Mouse (Mus musculus) retina, postnatal 7 days (tissue): ENCODE results near the gene Zfp512.
A peak's percentile ranks its signal among the peaks of the same experiment; 100 is the strongest.
"Not testable (repeated sequence)": the region's sequence is repeated elsewhere in the genome, so short reads cannot be mapped to it uniquely, and the experiment has no call there.

Source experiments
- DNase-seq: peaks from one replicate; pipeline ENCODE4 v3.0.0-alpha.2; 2012; ENCODE audit warnings: low read depth, low spot score

The Zfp512 gene

DNA sequence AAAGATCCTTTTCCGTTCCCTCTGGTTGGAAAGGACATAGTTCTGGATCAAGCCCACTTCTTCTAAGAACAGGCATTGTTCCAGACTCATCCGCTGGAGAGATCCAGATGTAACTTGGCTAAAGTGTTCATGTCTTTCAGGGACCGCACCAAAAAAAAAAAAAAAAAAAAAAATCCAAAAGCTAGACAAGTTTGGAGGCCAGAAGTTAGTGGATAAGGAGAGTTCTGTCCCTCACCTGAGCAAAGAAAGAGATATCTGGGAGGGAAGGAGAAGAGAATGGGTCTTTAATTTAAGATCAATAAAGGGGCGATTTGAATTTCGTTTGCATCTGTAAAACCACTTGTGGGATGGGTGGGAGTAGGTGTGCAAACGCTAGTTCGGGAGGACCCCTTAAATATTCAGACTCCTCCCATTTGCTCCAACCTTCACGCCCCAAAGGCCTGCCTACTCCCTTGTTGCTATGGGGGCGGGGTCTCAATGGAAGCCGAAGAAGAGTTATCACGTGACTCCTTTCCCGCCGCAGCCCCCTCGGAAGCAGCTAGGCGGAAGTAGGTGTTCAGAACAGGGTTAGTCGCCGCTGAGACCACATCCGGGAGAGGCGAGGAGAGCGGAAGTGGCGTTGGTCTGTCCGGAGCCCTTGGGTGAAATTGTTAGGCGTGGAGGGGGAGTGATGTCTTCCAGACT, at the start of gene Zfp512:
Gene Zfp512 (plus strand): TSS at position 554 of the 684 bp plus-strand sequence.
- peak; percentile 90 for DNase-seq

DNA sequence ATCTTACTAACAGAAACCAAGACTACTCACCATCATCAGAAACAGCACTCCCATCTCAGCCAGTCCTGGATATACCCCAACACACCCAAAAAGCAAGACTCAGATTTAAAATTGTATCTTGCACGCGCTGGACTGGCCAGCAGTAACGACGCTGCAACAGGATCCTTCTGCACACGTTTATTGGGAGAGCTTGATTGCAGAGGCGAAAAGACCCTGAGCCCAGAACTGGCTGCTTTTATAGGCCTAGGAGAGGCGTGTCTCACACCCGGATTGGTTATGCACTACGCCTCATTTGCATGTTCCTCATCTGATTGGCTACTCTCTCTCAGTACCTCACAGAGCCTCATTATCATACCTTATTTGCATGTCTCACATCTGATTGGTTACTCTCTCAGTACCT, 17.5 kb upstream of the Zfp512 start:
- not testable (repeated sequence) for DNase-seq

DNA sequence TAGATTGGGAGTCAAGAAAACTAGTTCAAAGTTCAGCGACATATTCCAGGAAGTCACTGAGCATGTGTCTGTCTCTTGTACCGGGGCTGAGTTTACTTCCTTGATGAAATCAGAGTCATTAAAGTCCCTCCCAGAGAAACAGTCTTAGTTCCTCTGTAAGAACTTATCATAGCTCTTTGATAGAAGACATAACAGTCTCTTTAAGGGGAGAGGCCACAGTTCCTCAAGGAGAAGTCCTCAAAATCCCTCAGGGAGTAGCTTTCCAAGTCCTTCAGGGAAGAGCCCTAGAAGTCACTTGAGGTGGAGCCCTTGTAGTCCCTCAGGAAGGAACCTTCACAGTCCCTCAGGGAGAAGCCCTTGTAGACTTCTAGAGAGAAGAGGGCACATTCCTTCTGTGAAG, 895 bp upstream of the Zfp512 start:
- no peak for DNase-seq

DNA sequence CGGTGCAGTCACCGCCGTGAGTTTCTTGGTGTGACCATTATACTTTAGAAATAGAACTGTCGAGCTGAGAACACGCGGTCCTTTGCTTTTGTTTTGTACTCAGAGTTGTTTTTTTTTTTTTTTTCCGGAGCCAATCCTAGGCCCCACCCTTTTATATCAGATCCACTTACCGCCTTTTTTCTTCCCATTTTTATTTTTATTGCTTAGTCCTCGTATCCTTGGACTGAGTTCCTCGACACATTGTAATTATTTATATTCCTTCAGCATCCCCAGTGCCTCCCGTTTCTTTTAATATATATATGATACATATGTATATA, 289 bp downstream of the Zfp512 start:
- no peak for DNase-seq

DNA sequence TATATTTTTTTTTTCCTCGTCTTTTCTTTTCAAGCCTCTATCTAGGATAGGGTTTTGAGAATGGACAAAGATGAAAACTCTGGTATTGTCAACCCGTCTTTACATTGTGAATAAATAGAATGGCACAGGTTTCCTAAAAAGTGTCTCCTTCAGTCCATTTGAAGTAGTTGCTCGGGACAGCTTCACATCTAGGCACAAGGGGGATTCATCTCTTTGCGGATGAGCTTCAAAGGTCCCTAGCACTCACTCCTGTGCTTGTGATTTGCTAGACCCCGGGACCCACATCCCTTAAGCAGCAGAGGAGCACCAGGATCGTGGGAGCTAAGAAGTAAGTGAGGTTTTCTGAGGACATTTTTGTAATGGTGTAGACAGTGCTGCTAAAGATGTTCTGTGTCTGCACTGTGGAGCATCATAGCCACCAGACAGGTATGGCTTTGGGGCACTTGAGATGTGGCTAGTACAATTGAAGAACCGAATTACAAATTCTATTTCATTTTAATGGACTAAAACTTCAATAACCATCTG, 717 bp downstream of the Zfp512 start:
- no peak for DNase-seq

DNA sequence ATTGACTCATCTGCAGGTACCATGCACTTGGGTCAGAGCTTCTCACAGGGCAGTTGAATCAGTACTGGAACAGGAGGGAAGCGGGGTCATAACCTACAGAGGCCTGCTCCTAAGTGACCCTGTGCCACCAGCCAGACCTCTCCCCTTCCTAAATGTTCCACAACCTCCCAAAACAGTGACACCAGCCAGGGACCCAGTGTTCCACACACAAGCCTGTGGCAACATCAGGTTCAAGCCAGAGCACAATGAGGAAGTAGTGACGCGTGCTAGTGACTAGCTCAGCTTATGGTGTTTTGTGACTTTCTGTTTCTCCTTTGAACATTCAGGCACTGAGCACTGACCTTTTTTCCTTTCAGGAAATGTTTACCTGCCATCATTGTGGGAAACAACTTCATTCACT, 15.6 kb downstream of the Zfp512 start:
- no peak for DNase-seq

DNA sequence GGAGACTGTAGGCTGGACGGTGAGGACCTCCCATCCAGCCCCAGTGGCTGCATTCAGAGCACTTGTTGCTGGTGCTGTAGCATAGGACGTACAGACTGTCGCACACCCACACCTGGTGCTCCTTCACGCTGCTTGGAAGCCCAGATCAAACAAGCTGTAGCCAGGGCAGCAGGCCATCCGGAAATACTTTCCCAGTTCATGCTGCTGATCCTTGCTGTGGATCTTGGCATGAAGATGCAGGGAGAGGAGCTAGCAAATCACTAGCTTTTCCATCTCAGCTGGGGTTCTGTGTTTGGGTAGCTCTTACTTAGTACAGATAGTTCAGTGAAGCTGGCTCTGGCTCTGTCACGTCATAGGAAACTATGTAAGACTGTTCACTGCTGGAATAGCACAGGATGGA, 17.5 kb downstream of the Zfp512 start:
- no peak for DNase-seq

DNA sequence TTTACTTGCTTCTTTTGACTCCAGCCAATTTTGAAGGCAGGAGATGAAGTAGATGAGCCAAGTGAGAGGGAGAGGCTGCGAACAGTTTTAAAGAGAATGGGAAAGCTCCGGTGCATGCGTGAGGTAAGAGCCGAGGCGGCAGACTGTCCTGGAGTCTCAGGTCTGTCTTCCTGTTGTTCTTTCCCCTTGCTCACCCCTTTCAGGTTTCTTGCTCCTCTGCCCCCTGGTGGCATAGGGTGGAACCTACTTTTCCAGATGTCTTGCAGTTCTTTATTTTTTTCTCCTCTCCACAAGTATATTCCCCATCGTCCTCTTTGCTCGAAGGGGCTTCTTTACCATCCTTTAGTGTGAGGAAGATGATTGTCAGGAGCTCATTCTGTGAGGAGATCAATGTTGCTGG, 18.1 kb downstream of the Zfp512 start:
- DNase-seq: peak; percentile 9

DNA sequence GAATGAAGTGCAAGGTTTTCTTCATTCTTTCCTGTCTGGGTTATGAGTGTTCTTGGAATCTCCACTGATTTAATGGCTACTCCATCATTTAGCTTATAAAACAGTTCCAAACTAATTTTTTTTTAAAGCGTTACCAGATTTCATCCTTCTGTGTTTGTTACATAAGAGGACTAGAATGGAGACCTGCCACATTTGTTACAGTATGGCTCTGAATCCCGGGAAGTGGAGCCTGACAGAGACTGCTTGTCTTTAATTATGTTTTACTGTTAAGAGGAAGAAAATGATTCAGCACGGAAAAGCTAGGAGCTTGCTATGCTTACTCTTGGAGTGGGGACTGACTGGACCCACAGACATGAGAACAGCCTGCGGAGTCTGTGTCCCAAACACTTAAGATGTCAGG, 28.3 kb downstream of the Zfp512 start:
- DNase-seq: no peak

DNA sequence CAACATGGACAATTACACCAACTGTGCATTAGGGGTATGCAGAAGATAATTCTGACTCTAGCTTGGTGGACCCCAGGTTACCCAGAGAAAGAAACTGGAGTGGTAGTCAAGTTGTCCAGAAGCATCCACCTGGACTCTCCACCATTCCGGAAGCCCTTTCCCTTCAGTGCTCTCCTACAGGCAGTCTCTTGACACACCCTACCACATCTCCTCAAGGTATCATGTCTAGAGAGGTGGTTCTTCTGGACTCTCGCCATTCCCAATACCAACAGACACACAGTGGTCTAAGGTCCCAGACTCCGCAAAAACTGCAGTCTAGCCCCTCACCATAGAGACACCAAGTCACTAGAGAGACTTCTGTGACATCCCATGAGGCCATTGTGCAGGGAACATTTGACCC, 33.2 kb downstream of the Zfp512 start, which contains the start of gene 4930548H24Rik:
Gene 4930548H24Rik (plus strand): TSS at position 301 of the 400 bp plus-strand sequence.
- DNase-seq: no peak

DNA sequence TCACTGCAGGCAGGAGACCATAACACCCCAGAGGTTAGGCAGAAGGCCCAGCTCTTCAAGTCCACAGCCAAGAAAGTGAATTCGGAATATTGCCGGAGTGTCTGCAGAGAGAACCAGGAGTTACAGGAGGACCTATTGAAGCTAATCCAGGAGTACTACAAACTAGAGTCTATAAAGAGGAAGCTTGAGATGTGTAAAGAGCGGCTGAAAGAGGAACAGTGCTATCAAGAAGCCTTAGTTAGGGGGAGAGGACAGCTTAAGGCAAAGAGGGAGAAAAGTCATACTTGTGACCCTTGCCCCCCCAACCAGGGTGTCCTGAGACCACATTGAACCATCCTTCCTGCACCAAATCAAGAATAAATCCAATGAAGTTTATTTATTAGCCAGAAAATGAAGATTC, 35.7 kb downstream of the Zfp512 start:
- DNase-seq: no peak

DNA sequence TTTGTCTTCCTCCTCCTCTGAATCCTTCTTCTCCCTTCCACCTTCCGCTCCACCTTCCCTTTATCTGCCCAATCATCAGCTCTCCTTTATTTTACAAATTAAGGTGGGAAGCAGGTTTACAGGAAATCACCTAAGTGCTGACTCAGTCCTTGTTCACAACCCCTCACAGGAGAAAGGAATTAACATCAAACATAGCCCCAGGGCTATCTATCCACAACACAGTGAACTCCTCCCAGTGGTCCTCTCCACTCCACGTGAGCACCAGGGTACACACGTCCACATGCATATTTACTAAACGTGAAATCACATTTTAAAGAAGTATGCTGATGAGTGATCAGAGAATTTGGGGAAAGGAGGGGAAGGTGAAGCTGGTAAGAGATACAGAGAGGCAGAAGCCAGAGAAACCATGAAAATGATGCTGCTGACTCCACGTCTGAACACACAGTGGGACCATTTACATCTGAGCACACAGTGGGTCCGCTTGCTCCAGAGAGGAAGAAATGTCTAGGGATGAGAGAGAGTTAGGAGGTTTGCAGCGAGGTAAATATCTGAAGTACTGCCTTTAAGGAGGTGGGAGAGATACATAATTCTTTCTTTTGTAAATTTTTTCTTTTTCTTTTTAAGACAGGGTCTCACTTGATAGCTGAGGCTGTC, 37.0 kb downstream of the Zfp512 start:
- DNase-seq: no peak

DNA sequence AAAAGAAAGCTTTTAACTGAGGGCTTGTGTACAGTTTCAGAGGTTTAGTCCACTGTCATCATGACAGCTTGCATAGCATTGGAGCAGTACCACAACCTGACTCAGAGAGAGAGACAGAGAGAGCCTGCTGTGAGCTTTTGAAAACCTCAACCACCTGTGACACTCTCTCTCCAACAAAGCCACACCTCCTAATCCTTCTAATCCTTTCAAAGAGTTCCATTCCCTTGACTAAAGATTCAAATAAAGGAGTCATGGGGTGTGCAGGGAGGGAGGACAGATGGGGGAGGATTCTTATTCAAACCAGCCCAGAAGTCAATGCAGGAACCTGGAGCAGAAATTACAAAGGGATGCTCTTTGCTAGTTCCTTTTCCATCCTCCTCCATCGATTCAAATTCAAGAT, 39.8 kb downstream of the Zfp512 start:
- DNase-seq: no peak

DNA sequence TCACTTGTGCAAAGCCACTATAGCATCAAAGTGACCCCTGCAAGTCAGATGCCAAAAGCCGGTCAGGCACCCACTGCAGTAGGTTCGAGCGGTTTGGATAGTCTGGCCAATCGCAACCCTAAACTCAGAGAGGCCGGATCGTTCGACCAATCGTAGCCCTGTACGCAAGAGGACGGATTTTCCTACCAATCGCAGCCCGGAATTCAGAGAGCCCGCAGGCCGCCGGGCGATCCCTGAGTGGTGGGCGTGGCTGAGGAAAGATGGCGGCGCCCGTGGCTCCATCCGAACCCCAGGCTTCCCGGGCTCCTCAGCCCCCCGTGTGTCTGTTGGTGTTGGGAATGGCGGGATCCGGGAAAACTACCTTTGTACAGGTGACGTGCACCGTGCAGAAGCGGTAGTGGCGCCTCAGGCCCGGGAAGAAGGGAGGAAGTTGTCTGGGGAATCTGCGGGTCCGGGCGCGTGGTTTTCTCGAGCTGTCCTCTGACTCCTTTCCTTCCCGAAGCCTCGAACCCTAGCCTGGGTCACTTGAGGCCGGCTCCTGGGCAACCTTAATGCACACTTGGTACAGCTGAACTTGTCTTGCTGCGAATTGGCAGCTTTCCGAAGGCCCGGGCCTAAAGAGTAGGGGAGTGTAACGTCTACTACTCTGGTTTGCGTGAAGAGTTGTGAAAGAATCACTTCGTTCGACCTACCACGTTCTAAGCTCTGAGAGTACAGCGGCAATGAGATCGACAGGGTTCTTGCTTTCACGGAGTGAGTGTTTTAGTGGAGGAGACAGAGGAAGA, 42.5 kb downstream of the Zfp512 start, which contains the start of gene Gpn1:
Gene Gpn1 (plus strand): TSS at position 229 of the 785 bp plus-strand sequence.
- DNase-seq: peak; percentile 82

DNA sequence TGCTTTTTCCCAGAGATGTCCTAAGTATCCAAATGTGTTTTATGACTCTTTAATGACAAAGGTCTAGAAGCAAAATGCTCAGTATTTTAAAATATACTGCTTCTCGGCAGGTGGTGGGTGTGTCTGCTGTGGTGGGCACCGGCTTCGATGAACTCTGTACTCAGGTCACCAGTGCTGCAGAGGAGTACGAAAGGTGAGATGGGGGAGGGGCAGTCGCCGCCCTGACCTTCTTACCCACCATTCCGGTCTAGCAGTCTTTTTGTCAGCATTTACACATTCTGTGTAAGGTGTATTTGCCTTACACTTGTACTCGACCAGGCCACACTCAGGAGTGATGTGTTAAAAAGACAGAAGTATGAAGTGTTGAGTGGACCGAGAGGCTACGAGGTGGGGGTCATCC, 52.6 kb downstream of the Zfp512 start:
- no peak for DNase-seq

DNA sequence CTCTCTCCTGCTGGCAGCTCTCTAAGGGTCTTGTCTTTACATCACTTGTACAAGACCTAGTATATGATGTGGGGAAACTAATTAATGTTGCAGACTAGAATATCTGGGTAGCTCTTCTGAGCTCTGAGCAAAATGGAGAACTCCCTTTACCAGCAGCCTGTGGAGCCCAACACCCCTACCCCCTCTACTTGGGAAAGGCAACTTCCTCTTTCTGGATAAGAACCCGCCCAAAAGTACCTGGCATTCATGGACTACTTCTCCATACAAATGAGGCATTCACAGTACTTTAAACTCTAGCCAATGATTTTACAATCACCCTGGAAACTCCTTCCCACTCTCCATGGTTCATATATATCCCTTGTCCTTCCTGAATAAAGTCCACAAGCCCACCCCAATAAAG, 60.2 kb downstream of the Zfp512 start:
- DNase-seq: no peak

DNA sequence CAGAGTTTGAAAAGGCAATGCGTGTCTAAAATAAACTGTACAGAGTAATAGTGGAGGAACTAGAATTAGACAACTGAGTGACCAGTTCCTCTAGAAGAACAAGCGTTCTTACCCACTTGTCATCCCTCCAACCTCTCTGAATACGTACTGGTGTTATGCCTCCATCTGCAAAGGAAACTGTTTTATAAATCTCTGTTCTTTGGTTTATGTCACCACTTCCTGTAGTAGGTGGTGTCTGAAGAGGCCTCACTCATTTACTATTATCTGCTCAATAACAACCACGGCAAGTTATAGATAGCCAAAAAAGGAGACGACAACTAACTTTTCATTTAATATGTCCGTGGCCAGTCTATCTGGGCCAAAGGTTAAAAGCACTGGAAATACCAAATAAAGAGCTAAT, 68.3 kb downstream of the Zfp512 start:
- DNase-seq: no peak

DNA sequence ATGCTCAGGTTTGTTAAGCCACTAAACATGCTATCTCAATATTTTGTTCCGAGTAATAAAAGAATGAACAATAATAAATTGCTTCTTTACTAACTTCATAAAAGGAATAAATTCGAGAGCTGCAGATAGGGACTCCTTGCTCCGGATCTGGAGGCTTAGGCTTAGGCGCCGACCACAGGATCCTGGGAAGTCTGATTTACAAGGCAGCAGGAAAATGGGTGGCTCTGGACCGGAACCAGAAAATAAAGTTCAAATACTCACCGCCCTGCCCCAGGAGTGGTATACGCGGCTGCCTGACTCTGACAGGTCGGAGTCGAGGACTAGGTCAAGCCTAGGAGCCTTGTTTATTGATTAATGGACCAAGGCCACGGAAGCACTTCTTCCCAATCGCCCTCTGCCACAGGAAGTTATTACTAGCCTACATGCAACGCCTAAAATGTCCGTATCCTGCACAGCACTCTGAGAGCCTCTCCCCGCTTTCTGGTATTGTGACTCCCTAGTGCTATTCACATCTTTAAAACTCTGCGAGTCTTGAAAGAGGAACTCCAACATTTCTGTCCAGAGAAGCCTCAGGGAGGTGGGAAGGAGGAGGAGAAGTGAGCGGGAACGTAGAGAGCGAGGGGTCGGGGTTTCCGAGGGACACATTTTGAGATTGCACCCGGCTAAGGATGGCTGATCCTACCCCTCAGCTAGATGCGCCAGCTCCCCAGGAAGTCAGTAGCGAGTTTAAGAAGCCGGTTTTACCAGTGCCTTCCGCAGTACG, 74.3 kb downstream of the Zfp512 start, which contains the start of gene Slc4a1ap:
Gene Slc4a1ap (plus strand): TSS at position 642 of the 763 bp plus-strand sequence.
- peak; percentile 87 for DNase-seq

DNA sequence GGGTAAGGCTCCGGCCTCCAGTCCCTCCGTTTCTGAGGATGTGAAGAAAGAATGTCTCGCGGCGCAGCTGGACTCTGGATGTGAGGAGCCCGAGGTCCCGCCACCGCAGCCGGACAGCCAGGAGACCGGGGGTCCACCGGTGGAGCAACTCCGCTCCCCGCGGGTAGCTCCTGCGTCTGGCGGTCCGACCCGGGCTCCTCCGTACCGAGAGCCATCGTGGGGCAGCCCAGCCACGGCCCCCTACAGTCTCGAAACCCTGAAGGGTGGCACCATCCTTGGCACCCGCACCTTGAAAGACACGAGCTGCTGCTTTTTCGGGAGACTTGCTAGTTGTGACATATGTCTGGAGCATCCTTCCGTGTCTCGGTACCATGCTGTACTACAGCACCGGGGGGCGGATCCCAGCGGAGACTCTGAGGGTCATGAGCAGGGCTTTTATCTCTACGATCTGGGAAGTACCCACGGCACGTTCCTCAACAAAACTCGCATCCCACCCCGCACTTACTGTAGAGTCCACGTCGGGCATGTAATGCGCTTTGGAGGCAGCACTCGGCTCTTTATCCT, 75.0 kb downstream of the Zfp512 start:
- no peak for DNase-seq

DNA sequence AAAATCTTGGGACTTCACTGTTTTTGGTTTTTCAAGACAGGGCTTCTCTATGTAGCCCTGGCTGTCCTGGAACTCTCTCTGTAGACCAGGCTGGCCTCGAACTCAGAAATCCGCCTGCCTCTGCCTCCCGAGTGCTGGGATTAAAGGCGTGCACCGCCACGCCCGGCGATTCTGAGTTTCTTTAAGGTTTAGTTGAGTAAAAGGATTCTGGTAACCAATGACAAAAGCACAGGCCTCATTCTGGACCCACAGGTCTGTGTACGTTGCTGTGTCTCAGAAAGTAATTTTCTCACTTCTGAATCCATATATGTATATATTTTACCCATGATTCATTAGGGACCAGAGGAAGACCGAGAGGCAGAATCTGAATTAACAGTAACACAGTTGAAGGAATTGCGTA, 75.5 kb downstream of the Zfp512 start, which contains the start of gene Supt7l:
Gene Supt7l (minus strand): TSS at position 101 of the 400 bp plus-strand sequence.
- DNase-seq: not testable (repeated sequence)

DNA sequence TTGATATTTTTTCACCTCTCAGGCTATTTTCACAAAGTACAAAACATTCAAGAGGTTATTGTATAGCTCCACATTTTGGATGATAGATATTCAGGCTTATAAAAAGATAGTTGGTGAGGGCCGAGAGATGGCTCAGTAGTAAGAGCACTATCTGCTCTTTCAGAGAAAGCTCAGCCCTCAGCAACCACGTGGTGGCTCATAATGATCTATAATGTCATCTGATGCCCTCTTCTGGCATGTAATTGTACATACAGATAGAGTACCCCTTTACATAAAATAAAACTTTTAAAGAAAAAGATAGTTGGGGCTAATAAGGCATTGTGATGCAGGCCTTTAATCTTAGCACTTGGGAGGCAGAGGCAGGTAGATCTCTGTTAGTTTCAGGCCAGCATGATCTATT, 76.3 kb downstream of the Zfp512 start:
- no peak for DNase-seq
